Mouse (Mus musculus): ENCODE measurements around the gene Rnaseh2a. TPM values are rescaled to one million over a fixed set of nuclear protein-coding genes. Genes with fewer than 3 reads are reported as not detected.

Gene Rnaseh2a
- polyA plus RNA-seq, 1 experiment from 2014 or later, result 47.9 TPM

- H3K9ac ChIP-seq (ENCODE audit: low read depth, low read length), result peak overlapping the region; percentile 62
- H3K9me3 ChIP-seq (replicated peaks; ENCODE audit: control insufficient read depth, low read length, poor library complexity, severe bottlenecking), result no peaks in the 10 kb centered on the region
- 1% methylated on average over 39 of the region's 42 CpGs for WGBS
- 0 out of 2 replicates have a peak overlapping the region, but pooled peaks have one; percentile 9 for H3K27ac ChIP-seq (ENCODE audit: low read length)
- peaks cover 61% of the 10 kb centered on the region for H3K4me1 ChIP-seq (ENCODE audit: control insufficient read depth, insufficient read depth, low read length)
- peak; percentile 31 for ATAC-seq
- 0 out of 2 replicates have a peak, but pooled peaks cover 3% of the 10 kb centered on the region for H3K27me3 ChIP-seq (ENCODE audit: control insufficient read depth, insufficient read depth, low read depth, low read length)
- H3K4me3 ChIP-seq (ENCODE audit: low read depth, low read length), result peak overlapping the region; percentile 36
- 0 out of 2 replicates have a peak, but pooled peaks cover under 1% of the 10 kb centered on the region for H3K36me3 ChIP-seq (ENCODE audit: control insufficient read depth, insufficient read depth, low read length)
- H3K4me2 ChIP-seq (ENCODE audit: low read length), result peak overlapping the region; percentile 100
Observed at GRCm38 (mm10) chr8:84979599-84980421, 10.2 kb upstream of the Rnaseh2a start.

DNA sequence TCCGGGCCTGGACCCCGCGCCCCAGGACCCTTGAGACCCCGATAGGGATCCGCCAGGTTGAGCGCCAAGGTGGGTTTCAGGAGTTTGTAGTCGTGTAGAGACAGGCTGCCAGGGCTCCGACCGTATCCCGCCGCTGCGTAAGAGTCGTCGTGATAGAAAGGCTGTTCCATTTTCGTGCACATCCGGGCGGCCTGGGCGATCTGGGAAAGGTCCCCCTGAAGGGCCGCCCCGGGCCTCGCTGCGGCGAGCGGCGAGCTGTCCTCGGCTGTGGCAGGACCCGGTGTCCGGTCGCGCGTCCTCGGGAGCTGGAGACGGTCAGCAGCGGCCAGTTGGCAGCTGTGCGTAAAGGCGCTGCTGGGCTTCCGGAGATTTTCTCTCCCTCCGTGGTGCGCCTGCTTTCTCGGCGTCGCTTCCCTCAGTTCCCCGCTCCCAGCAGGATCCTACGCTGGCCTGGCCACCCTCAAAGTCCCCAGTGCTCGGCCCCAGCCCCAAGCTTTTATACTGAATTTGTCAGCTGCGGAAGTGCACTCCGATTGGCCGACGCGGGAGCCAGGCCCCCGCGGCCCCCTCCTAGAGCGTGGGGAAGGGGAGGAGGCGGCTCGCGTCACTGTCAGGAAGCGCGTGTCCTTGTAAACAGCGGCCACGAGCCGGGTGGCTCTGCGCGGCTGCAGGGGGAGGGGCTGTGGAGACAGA, 8.8 kb upstream of the Rnaseh2a start, which contains the start of gene Junb:
Junb (minus strand) TSS at position 471 of the 693 bp plus-strand sequence.
- H3K4me1 ChIP-seq (ENCODE audit: control insufficient read depth, insufficient read depth, low read length), result peaks cover 58% of the 10 kb centered on the region
- H3K27me3 ChIP-seq (ENCODE audit: control insufficient read depth, insufficient read depth, low read depth, low read length), result 0 out of 2 replicates have a peak, but pooled peaks cover 3% of the 10 kb centered on the region
- H3K4me2 ChIP-seq (ENCODE audit: low read length), result peak within 1 kb of the TSS; percentile 100
- no peaks in the 10 kb centered on the region for H3K9me3 ChIP-seq (replicated peaks; ENCODE audit: control insufficient read depth, low read length, poor library complexity, severe bottlenecking)
- peaks cover 7% of the 10 kb centered on the region for H3K36me3 ChIP-seq (ENCODE audit: control insufficient read depth, insufficient read depth, low read length)
- ATAC-seq, result peak; percentile 53
- H3K27ac ChIP-seq (ENCODE audit: low read length), result 0 out of 2 replicates have a peak within 1 kb of the TSS, but pooled peaks have one; percentile 28
- peak within 1 kb of the TSS; percentile 59 for H3K4me3 ChIP-seq (ENCODE audit: low read depth, low read length)
- WGBS, result under 1% methylated on average over 62 of the region's 63 CpGs
- peak within 1 kb of the TSS; percentile 69 for H3K9ac ChIP-seq (ENCODE audit: low read depth, low read length)

- H3K27ac ChIP-seq (ENCODE audit: low read length), result no peak overlapping the region
- peaks cover 7% of the 10 kb centered on the region for H3K36me3 ChIP-seq (ENCODE audit: control insufficient read depth, insufficient read depth, low read length)
- H3K4me1 ChIP-seq (ENCODE audit: control insufficient read depth, insufficient read depth, low read length), result peaks cover 58% of the 10 kb centered on the region
Observed at GRCm38 (mm10) chr8:84977435-84978247, 8.1 kb upstream of the Rnaseh2a start.

GRCm38 (mm10) chr8:84976763-84977434, 7.3 kb upstream of the Rnaseh2a start:
- WGBS, result 2% methylated on average over 24 of the region's 25 CpGs
- Histone ChIP-seq H3K9me3 (replicated peaks; ENCODE audit: control insufficient read depth, low read length, poor library complexity, severe bottlenecking) (no peaks in the 10 kb centered on the region), H3K36me3 (ENCODE audit: control insufficient read depth, insufficient read depth, low read length) (peaks cover 11% of the 10 kb centered on the region), H3K4me2 (ENCODE audit: low read length) (peak overlapping the region; percentile 100), H3K4me3 (ENCODE audit: low read depth, low read length) (peak overlapping the region; percentile 59), H3K9ac (ENCODE audit: low read depth, low read length) (peak overlapping the region; percentile 64), H3K27me3 (ENCODE audit: control insufficient read depth, insufficient read depth, low read depth, low read length) (0 out of 2 replicates have a peak, but pooled peaks cover 3% of the 10 kb centered on the region), H3K4me1 (ENCODE audit: control insufficient read depth, insufficient read depth, low read length) (peaks cover 58% of the 10 kb centered on the region), H3K27ac (ENCODE audit: low read length) (no peak overlapping the region)
- no peak for ATAC-seq

More at GRCm38 (mm10) chr8:84977435-84978247, 8.1 kb upstream of the Rnaseh2a start:
- Histone ChIP-seq H3K9ac (ENCODE audit: low read depth, low read length) (peak overlapping the region; percentile 69), H3K4me2 (ENCODE audit: low read length) (peak overlapping the region; percentile 100), H3K27me3 (ENCODE audit: control insufficient read depth, insufficient read depth, low read depth, low read length) (0 out of 2 replicates have a peak, but pooled peaks cover 3% of the 10 kb centered on the region), H3K9me3 (replicated peaks; ENCODE audit: control insufficient read depth, low read length, poor library complexity, severe bottlenecking) (no peaks in the 10 kb centered on the region), H3K4me3 (ENCODE audit: low read depth, low read length) (peak overlapping the region; percentile 59)
- no peak for ATAC-seq
- under 1% methylated on average over 69 of the region's 70 CpGs for WGBS

DNA sequence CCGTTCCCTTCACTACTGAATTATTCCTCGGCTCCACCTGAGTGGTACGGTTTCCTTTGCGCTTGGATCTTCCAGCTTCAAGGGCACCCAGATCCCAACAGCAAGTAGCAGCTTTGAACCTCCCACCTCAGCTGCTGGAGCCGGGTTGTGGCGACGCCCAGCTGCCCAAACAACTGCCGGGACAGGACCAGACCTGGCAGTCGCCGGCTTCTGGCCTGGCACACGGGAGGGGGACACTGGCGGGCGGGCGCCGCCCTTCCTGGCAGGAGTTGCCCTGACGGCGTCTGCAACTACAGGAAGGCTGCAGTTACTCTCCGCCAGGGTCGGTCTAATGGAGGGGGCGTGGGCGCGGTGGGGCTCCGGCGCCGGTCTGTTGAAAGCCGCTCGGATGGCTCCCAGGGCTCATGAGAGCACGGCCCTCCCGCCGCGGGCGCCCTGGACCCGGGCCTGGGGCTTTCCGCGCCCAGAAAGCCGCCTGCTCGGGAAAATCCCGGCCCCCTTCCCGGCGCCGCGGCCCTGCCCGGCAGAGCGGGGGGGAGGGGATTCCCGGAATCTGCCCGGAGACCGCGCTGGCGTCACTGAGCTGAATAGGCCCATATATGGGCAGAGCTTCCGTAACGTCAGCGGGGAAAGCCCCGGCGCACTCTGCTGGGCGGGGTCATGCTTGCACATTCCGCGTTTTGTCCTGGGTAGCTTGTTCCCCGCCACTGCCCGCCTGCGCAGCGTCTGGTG, 6.6 kb upstream of the Rnaseh2a start:
- no peaks in the 10 kb centered on the region for H3K9me3 ChIP-seq (replicated peaks; ENCODE audit: control insufficient read depth, low read length, poor library complexity, severe bottlenecking)
- H3K4me1 ChIP-seq (ENCODE audit: control insufficient read depth, insufficient read depth, low read length), result peaks cover 59% of the 10 kb centered on the region
- no peak overlapping the region; the same call in 1 of the 2 replicates for H3K27ac ChIP-seq (ENCODE audit: low read length)
- peaks cover 16% of the 10 kb centered on the region for H3K36me3 ChIP-seq (ENCODE audit: control insufficient read depth, insufficient read depth, low read length)
- H3K4me2 ChIP-seq (ENCODE audit: low read length), result peak overlapping the region; percentile 100
- 0 out of 2 replicates have a peak, but pooled peaks cover 3% of the 10 kb centered on the region for H3K27me3 ChIP-seq (ENCODE audit: control insufficient read depth, insufficient read depth, low read depth, low read length)
- under 1% methylated on average over 57 of the region's 61 CpGs for WGBS
- peak overlapping the region; percentile 64 for H3K9ac ChIP-seq (ENCODE audit: low read depth, low read length)
- H3K4me3 ChIP-seq (ENCODE audit: low read depth, low read length), result peak overlapping the region; percentile 59
- ATAC-seq, result peak; percentile 67

GRCm38 (mm10) chr8:84975434-84975833, 5.9 kb upstream of the Rnaseh2a start:
- 0 out of 2 replicates have a peak, but pooled peaks cover 3% of the 10 kb centered on the region for H3K27me3 ChIP-seq (ENCODE audit: control insufficient read depth, insufficient read depth, low read depth, low read length)
- H3K27ac ChIP-seq (ENCODE audit: low read length), result no peak overlapping the region
- no peak overlapping the region for H3K4me3 ChIP-seq (ENCODE audit: low read depth, low read length)
- peak overlapping the region; percentile 100; the same call in 1 of the 2 replicates for H3K4me2 ChIP-seq (ENCODE audit: low read length)
- H3K9me3 ChIP-seq (replicated peaks; ENCODE audit: control insufficient read depth, low read length, poor library complexity, severe bottlenecking), result no peaks in the 10 kb centered on the region
- 31% methylated on average over 7 of the region's 7 CpGs for WGBS
- H3K9ac ChIP-seq (ENCODE audit: low read depth, low read length), result no peak overlapping the region
- ATAC-seq, result no peak
- H3K36me3 ChIP-seq (ENCODE audit: control insufficient read depth, insufficient read depth, low read length), result peaks cover 16% of the 10 kb centered on the region
- H3K4me1 ChIP-seq (ENCODE audit: control insufficient read depth, insufficient read depth, low read length), result peaks cover 59% of the 10 kb centered on the region

DNA sequence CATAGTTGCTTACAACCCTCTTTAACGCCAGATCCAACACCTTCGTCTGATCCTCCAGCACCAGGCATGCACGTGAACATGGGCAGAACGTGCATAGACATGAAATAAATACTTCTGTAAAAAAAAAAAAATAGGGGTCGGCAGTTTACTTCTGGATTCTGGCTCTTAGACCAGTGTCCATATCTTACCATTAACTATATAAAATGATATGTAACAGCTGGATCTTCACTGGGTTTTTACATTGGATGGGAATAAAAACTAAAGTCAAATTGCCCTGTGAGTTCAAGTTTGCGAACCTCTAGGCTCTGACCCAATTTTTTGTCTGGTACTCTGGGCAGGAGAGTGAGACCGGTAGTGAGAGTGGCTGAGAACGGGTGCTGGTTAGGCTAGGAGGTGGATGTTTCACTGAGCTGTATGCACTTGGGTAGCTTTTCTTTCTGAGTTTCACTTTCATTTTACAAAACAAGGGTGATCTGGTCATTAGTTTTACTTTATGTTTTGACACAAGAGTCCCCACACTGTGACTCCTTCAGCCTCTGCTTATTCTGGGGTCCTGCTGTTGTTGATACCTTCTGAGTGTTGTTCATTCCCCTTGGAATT, 5.1 kb upstream of the Rnaseh2a start:
- no peak overlapping the region for H3K4me3 ChIP-seq (ENCODE audit: low read depth, low read length)
- H3K27ac ChIP-seq (ENCODE audit: low read length), result no peak overlapping the region
- H3K9me3 ChIP-seq (replicated peaks; ENCODE audit: control insufficient read depth, low read length, poor library complexity, severe bottlenecking), result no peaks in the 10 kb centered on the region
- ATAC-seq, result no peak
- peaks cover 54% of the 10 kb centered on the region for H3K4me1 ChIP-seq (ENCODE audit: control insufficient read depth, insufficient read depth, low read length)
- H3K27me3 ChIP-seq (ENCODE audit: control insufficient read depth, insufficient read depth, low read depth, low read length), result 0 out of 2 replicates have a peak, but pooled peaks cover 3% of the 10 kb centered on the region
- no peak overlapping the region for H3K9ac ChIP-seq (ENCODE audit: low read depth, low read length)
- H3K4me2 ChIP-seq (ENCODE audit: low read length), result no peak overlapping the region
- WGBS, result 81% methylated on average over 8 of the region's 8 CpGs
- peaks cover 16% of the 10 kb centered on the region for H3K36me3 ChIP-seq (ENCODE audit: control insufficient read depth, insufficient read depth, low read length)

All from midbrain, embryonic 16.5 days (tissue).